12 mouse cellular contexts compared by ENCODE assay signal in the genomic region with DNA sequence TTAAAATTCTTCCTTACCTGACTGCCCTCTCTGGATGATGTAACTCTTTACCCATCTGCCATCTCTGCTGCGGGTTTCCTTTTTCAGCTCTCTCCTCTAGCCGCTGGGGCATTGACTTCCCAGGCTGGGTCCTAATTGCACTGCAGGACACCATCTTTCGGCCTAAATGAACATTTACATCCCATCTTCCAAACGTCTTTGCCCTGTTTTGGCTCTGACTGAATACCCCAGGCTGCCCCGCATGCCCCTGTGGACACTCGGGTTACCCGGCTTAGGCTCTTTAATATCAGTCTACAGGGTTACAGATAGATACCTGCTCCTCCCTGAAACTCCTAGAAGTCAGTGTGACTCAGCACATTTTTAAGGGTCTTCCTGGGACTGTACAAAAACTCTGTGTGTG.
DNase-seq lines count a peak whose midpoint lies in the region; ATAC-seq lines count a peak whose summit lies in the region.
"Had no signal": no experiment of that assay in that cellular context is flagged by ENCODE, and none has a peak within 500 bp of the region (broad histone marks: within the 10 kb centered on the region; RNA-seq: fewer than 3 reads in every experiment).

No protein-coding gene starts in this region.

- 0 out of 2 replicates have a peak, but pooled peaks cover 3% of the 10 kb centered on the region for H3K27me3 ChIP-seq in heart, embryonic 10.5 days (ENCODE audit: insufficient read depth, poor library complexity, severe bottlenecking)
- H3K27me3 ChIP-seq in midbrain, embryonic 13.5 days: 0 out of 2 replicates have a peak, but pooled peaks cover 8% of the 10 kb centered on the region
- no peaks in the 10 kb centered on the region; the same call in 1 of the 2 replicates for H3K27me3 ChIP-seq in midbrain, embryonic 11.5 days (ENCODE audit: control insufficient read depth, insufficient read depth, low read length)
- H3K27me3 ChIP-seq in embryonic facial prominence, embryonic 10.5 days (replicated peaks; ENCODE audit: low read depth, poor library complexity, severe bottlenecking): peaks cover 9% of the 10 kb centered on the region; the same call in 1 of the 2 replicates

- no peak overlapping the region for H3K9ac ChIP-seq in midbrain, embryonic 13.5 days (replicated peaks)
- no peak overlapping the region for H3K9ac ChIP-seq in midbrain, embryonic 11.5 days (ENCODE audit: low read length)
- H3K9ac ChIP-seq: limb, embryonic 15.5 days had no signal

- no peak for DNase-seq in heart, embryonic 10.5 days (ENCODE audit: low spot score)
- DNase-seq in heart, postnatal 4 days: no peak
- DNase-seq in midbrain, embryonic 11.5 days (ENCODE audit: low spot score, missing footprints): no peak
- DNase-seq in embryonic facial prominence, embryonic 10.5 days (ENCODE audit: low spot score): no peak
- no peak for DNase-seq in lung, postnatal 14 days
- DNase-seq in spleen, postnatal 36 days (ENCODE audit: low spot score in 2 of 2): no peak
- DNase-seq: cerebellum, adult 9-10 months; lung, postnatal 10 days; right cerebral cortex, postnatal 14 days; thymus, postnatal 25 days had no signal

- 0 out of 2 replicates have a peak overlapping the region, but pooled peaks have one; percentile 92 for H3K27ac ChIP-seq in heart, embryonic 10.5 days
- 0 out of 2 replicates have a peak overlapping the region, but pooled peaks have one; percentile 76 for H3K27ac ChIP-seq in midbrain, embryonic 13.5 days
- no peak overlapping the region; the same call in 1 of the 2 replicates for H3K27ac ChIP-seq in midbrain, embryonic 11.5 days (ENCODE audit: low read depth, low read length)
- peak overlapping the region; percentile 90 for H3K27ac ChIP-seq in embryonic facial prominence, embryonic 10.5 days (replicated peaks)
- H3K27ac ChIP-seq: limb, embryonic 15.5 days had no signal

- H3K36me3 ChIP-seq in heart, embryonic 10.5 days: no peaks in the 10 kb centered on the region
- H3K36me3 ChIP-seq in midbrain, embryonic 13.5 days: no peaks in the 10 kb centered on the region
- H3K36me3 ChIP-seq in midbrain, embryonic 11.5 days (ENCODE audit: control insufficient read depth, insufficient read depth, low read length): no peaks in the 10 kb centered on the region
- no peaks in the 10 kb centered on the region for H3K36me3 ChIP-seq in embryonic facial prominence, embryonic 10.5 days (replicated peaks)
- H3K36me3 ChIP-seq: limb, embryonic 15.5 days had no signal

- peaks cover 43% of the 10 kb centered on the region for H3K4me1 ChIP-seq in heart, embryonic 10.5 days
- H3K4me1 ChIP-seq in midbrain, embryonic 13.5 days (replicated peaks): peaks cover 46% of the 10 kb centered on the region
- H3K4me1 ChIP-seq in midbrain, embryonic 11.5 days (ENCODE audit: control insufficient read depth, insufficient read depth, low read length): peaks cover 38% of the 10 kb centered on the region
- peaks cover 55% of the 10 kb centered on the region for H3K4me1 ChIP-seq in embryonic facial prominence, embryonic 10.5 days

- H3K9me3 ChIP-seq in heart, embryonic 10.5 days: no peaks in the 10 kb centered on the region
- H3K9me3 ChIP-seq in midbrain, embryonic 13.5 days: no peaks in the 10 kb centered on the region
- H3K9me3 ChIP-seq in midbrain, embryonic 11.5 days (ENCODE audit: control insufficient read depth, low read length): no peaks in the 10 kb centered on the region
- H3K9me3 ChIP-seq in embryonic facial prominence, embryonic 10.5 days: no peaks in the 10 kb centered on the region
- H3K9me3 ChIP-seq: limb, embryonic 15.5 days had no signal

- H3K4me2 ChIP-seq in midbrain, embryonic 13.5 days (replicated peaks): no peak overlapping the region
- H3K4me2 ChIP-seq in midbrain, embryonic 11.5 days: no peak overlapping the region

- no peak for ATAC-seq in midbrain, embryonic 13.5 days
- ATAC-seq in midbrain, embryonic 11.5 days (ENCODE audit: low FRiP score): no peak

- H3K4me3 ChIP-seq in heart, embryonic 10.5 days: no peak overlapping the region
- no peak overlapping the region for H3K4me3 ChIP-seq in midbrain, embryonic 13.5 days (replicated peaks)
- H3K4me3 ChIP-seq in midbrain, embryonic 11.5 days (ENCODE audit: low read depth, low read length): no peak overlapping the region
- no peak overlapping the region for H3K4me3 ChIP-seq in embryonic facial prominence, embryonic 10.5 days
- H3K4me3 ChIP-seq: limb, embryonic 15.5 days had no signal

- WGBS in heart, embryonic 10.5 days: 40% methylated on average over 7 of the region's 7 CpGs
- 44% methylated on average over 7 of the region's 7 CpGs for WGBS in midbrain, embryonic 13.5 days
- WGBS in midbrain, embryonic 11.5 days: 33% methylated on average over 7 of the region's 7 CpGs
- 35% methylated on average over 7 of the region's 7 CpGs for WGBS in embryonic facial prominence, embryonic 10.5 days
